Mouse (Mus musculus) testis, adult 2 months (tissue): Measurements from ENCODE around the gene Trp53i13. TPM values are rescaled to one million over a fixed set of nuclear protein-coding genes. Genes with fewer than 3 reads are reported as not detected.

Experiments used
- H3K27ac ChIP-seq: fragments of 200-500 bp; 2 replicates; pipeline ENCODE4 v1.5.1; 2012; ENCODE audit warnings: low read depth, low read length; ENCODE audit not compliant: control insufficient read depth, insufficient read depth
- H3K27me3 ChIP-seq: fragments of 200-500 bp; 2 replicates; pipeline ENCODE4 v1.6.1; 2012; ENCODE audit warnings: mild to moderate bottlenecking, low read length, moderate library complexity; ENCODE audit not compliant: control insufficient read depth, insufficient read depth
- H3K36me3 ChIP-seq: fragments of 200-500 bp; 2 replicates; pipeline ENCODE4 v1.6.1; 2012; ENCODE audit warnings: mild to moderate bottlenecking, low read length; ENCODE audit not compliant: control insufficient read depth, insufficient read depth
- H3K4me1 ChIP-seq: fragments of 200-500 bp; 2 replicates; pipeline ENCODE4 v1.6.1; 2012; ENCODE audit warnings: low read length; ENCODE audit not compliant: control insufficient read depth, insufficient read depth
- H3K4me3 ChIP-seq: fragments of 200-500 bp; 2 replicates; pipeline ENCODE4 v1.5.1; 2012; ENCODE audit warnings: low read depth, mild to moderate bottlenecking, low read length, moderate library complexity, mixed read lengths; ENCODE audit not compliant: control insufficient read depth
- CTCF ChIP-seq: fragments of 200-500 bp; IDR thresholded peaks from 2 replicates; pipeline ENCODE4 v1.5.1; 2012; ENCODE audit warnings: low read depth, mild to moderate bottlenecking, inconsistent platforms, low read length, moderate library complexity; ENCODE audit not compliant: control insufficient read depth, insufficient read depth, insufficient replicate concordance
- POLR2A ChIP-seq: fragments of 200-500 bp; IDR thresholded peaks from 2 replicates; pipeline ENCODE4 v1.6.1; 2012; ENCODE audit warnings: low read depth, mild to moderate bottlenecking, inconsistent platforms, low read length, moderate library complexity; ENCODE audit not compliant: control insufficient read depth
- polyA plus RNA-seq: library from polyadenylated mRNA; depleted of rRNA; stranded (reverse); fragments of >200 nt; gene quantifications from 2 replicates; pipeline ENCODE4 v1.2.3, GENCODE M21; 2012

The Trp53i13 gene
- polyA plus RNA-seq, 1 experiment, result 46.7 TPM

DNA sequence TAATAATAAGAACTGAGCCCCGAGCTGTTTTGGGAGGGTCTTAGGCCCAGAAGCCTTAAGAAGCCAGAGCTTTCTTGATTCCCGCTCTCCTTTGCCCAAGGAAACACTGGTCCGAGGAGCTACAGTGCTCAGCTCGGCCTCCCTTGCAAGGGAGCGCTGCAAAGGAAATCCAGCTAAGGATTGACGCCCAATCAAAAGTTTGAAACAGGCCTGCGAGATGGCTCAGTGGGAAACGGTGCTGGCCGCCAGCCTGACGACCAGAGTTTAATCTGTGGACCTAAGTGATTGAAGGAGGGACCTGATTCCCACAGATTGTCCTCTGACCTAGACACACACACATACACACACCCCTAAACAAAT lies 2.0 kb downstream of the Trp53i13 start:
- Histone ChIP-seq H3K27me3 (no peaks in the 10 kb centered on the region), H3K4me1 (peaks cover 36% of the 10 kb centered on the region), H3K27ac (no peak overlapping the region), H3K4me3 (peak overlapping the region; percentile 80), H3K36me3 (no peaks in the 10 kb centered on the region)
- TF ChIP-seq POLR2A (no peak), CTCF (no peak)

DNA sequence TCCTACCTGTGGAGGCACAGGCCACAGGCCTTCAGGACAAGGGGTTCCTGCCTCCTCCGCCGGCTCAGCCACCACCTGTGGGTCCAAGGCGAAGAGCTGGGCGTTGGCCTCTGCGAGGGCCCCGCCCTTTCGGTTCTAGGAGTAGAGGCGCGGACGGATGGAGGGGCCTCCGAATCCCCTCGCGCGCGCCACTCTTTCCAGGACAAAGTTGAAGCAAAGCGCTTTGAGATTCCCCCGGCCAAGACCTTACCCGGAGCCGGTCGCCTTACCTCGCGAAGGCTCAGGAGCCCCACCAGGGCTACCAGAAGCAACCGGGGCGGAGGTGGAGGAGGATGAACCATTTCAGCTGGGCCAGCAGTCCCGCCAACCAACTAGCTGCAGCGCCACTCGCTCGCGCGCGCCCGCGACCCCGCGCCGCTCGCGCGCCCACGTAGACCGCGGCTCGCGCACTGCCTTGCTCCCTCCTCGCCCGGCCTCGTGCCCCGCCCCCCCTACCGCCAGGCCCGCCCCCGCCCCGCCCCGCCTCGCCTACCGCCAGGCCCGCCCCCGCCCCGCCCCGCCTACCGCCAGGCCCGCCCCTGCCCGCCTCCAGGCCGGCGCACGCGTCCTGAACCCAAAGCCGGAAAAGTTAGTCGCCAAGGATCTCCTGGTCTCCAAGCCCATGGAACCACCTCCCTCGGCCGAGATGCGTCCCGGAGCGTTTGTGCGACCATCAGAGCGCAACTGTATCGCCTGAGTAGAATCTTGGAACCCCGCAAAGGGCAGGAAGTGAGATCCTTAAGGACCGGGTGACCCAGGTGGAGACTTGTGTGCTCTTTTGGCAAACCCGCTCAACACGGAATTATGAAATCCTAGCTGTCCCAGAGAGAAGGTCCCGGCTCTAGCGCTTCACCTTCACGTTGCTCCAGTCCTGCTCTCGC lies 2.6 kb downstream of the Trp53i13 start:
- peak overlapping the region; percentile 80 for H3K4me3 ChIP-seq
- no peaks in the 10 kb centered on the region for H3K27me3 ChIP-seq
- H3K27ac ChIP-seq, result peak overlapping the region; percentile 80
- H3K4me1 ChIP-seq, result peaks cover 37% of the 10 kb centered on the region
- TF ChIP-seq CTCF, result no peak
- peak; percentile 42 for TF ChIP-seq POLR2A
- H3K36me3 ChIP-seq, result no peaks in the 10 kb centered on the region

DNA sequence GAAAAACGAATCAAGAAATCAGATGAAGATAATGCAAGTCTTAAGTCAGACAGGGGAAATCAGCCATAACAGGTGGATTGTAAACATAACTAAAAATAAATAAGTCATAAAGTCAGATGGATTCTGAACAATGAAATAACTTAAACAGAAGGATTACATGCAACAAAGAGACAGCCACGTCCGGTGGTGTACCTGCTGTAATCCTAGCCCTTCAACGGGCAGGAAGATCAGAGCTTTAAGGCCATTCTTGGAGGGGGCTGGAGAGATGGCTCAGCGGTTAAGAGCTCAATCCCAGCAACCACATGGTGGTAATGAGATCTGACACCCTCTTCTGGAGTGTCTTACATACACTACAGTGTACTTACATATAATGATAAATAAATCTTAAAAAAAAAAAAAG lies 4.4 kb downstream of the Trp53i13 start:
- H3K27me3 ChIP-seq, result no peaks in the 10 kb centered on the region
- TF ChIP-seq POLR2A (no peak), CTCF (no peak)
- H3K4me1 ChIP-seq, result peaks cover 42% of the 10 kb centered on the region
- H3K4me3 ChIP-seq, result no peak overlapping the region
- H3K27ac ChIP-seq, result no peak overlapping the region
- H3K36me3 ChIP-seq, result no peaks in the 10 kb centered on the region

DNA sequence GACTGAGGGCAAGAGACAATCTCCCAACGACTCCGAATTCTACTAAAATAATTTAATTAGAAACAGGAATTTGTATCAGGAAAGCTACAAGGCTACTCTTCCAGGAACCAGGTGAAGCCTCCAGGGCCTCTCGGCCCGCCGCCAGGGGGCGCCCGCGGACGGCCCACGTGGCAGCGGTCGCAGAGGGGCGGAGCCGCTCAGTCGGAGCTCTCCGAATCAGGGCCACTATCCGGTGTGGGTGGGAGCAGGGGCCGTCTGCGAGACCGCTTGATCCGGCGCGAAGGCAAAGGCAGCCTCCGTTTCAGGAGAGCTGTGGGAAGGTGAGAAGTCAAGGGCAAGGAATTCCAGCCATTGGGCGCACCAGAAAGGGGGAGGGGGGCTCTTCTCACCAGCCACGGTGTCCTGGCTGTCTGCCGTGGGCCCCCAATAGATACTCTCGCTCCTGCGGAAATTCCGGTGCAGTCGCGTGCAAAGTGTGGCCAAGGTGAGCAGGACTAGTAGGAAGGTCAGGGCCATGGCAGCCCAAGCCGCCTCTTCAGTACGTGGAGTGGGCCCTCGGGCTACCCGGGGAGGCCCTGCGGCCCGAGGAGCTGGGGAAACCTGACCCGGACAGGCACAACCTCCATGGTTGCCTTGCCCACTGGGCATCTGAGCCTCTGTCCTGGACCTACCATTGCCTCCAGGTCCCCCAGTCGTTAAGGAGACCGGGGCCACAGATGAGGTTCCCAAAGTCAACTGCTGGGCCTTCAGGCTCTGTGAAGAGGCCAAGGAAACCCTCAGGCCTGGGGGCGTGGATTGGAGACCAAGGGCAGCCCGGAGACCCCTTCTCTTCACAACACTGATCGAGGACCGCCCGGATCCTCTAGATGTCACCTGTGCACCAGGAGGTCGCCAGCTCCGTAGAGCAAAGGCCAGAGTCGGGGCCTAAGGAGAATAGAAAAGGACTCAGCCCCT lies 7.4 kb downstream of the Trp53i13 start:
- peaks cover 19% of the 10 kb centered on the region for H3K4me1 ChIP-seq
- no peak overlapping the region for H3K27ac ChIP-seq
- TF ChIP-seq CTCF (peak; percentile 76), POLR2A (peak; percentile 20)
- H3K27me3 ChIP-seq, result no peaks in the 10 kb centered on the region
- H3K36me3 ChIP-seq, result peaks cover 2% of the 10 kb centered on the region
- peak overlapping the region; percentile 84 for H3K4me3 ChIP-seq

DNA sequence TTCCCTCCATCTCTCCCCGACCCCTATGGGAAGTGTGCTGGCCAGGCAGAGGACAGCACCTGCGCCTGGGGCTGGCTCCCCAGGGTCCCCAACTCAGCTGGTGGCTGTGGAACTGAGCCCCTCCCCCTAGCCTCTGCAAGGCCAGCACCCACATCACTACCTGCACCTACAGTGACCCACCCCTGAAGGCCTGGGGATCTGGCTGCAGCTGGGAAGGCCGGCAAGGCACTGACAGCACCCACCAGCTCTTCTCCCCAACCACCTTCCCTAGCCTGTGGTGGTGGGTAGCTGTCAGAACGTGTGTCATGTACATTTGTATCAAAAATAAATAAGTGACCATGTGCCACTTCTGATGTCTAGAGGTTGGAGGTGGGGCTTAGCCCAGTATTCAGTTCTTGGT lies 8.4 kb downstream of the Trp53i13 start:
- no peak for TF ChIP-seq CTCF
- TF ChIP-seq POLR2A, result no peak
- Histone ChIP-seq H3K27me3 (no peaks in the 10 kb centered on the region), H3K4me3 (no peak overlapping the region), H3K27ac (no peak overlapping the region), H3K4me1 (peaks cover 18% of the 10 kb centered on the region), H3K36me3 (peaks cover 2% of the 10 kb centered on the region)

DNA sequence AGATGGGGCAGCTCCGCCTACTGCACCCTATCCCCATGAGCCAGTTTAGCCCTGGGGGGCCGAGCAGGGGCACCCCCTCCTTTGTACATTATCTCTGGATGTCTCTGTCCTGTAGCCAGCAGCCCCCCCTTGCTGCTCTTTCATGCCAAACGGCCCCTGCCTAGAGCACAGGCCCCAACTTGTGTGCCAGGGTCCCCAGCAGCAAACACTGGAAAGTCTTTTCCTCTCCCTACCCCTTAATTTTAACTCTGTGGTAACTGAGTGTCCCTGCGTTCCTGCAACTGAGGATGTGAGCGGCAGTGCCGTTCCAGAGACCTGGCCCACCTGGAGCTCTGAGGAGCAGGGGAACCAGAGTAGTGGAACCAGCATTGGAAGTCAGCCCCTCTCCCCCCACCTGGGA lies 8.8 kb downstream of the Trp53i13 start:
- Histone ChIP-seq H3K4me1 (peaks cover 16% of the 10 kb centered on the region), H3K36me3 (peaks cover 2% of the 10 kb centered on the region), H3K27me3 (no peaks in the 10 kb centered on the region), H3K4me3 (no peak overlapping the region), H3K27ac (no peak overlapping the region)
- no peak for TF ChIP-seq POLR2A
- no peak for TF ChIP-seq CTCF

DNA sequence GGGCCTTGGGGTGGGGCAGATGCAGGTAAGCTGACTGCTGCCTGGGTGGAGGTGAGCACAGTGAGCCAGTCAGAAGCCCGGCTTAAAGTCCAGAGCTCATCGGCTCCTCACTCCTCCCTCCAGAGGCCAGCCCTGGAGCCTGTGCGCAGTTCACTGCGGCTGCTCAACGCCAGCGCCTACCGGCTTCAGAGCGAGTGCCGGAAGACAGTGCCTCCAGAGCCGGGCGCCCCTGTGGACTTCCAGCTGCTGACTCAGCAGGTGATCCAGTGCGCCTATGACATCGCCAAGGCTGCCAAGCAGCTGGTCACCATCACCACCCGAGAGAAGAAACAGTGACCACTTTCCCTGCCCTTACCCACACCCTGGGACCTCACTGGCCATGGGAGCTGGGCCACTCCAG lies 9.5 kb downstream of the Trp53i13 start:
- H3K4me1 ChIP-seq, result peaks cover 16% of the 10 kb centered on the region
- peaks cover 2% of the 10 kb centered on the region for H3K36me3 ChIP-seq
- H3K27me3 ChIP-seq, result no peaks in the 10 kb centered on the region
- H3K4me3 ChIP-seq, result no peak overlapping the region
- H3K27ac ChIP-seq, result peak overlapping the region; percentile 39; the same call in 1 of the 2 replicates
- no peak for TF ChIP-seq CTCF
- TF ChIP-seq POLR2A, result no peak
